Mouse (Mus musculus): ENCODE results near the gene Asb16. TPM values are rescaled to one million over a fixed set of nuclear protein-coding genes. Genes with fewer than 3 reads are reported as not detected.

The Asb16 gene
- polyA plus RNA-seq (2012; rRNA removed) = 0.20 and 0.26 TPM in 2 replicates

GRCm38 (mm10) chr11:102268520-102269244 lies at the start of gene Asb16:
Gene Asb16, plus strand, starts transcription at chr11:102268743.

DNA sequence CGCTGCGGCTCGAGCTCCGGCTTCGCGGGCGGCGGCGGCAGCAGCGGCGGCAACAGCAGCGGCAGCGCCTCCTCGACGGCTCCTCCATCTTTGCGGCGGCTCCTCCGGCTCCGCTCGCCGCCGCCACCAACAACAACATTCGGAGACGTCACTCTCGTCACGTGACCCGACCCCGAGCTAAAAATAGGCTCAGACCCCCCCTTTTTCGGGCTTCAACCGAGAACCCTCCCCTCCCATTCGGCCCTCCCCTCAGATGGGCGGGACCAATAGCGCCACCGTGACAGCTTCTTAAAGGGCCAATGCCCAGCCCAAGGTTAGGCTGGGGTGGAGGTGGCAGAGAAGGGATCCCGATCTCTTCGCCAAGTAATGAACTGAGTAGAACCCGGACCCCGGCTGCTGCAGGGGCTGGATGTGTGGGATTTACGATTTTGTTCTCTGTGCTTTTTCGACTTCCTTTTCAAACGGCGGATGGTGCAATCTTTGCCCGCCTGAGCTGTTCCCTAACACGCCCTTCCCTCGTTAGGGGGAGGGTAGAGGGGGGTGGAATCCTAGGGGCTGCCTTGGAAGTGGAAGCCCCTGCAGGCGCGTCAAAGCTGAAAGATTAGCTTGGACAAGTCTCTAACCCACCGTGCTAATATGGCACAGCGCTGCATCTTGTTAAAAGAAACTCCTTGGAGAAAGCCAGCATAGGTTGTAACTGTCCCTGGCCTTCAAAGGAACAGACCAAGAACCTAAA lies 38.4 kb upstream of the Asb16 start, which contains the start of gene Hdac5:
Gene Hdac5, minus strand, starts transcription at position 161 of the 736 bp plus-strand sequence.

DNA sequence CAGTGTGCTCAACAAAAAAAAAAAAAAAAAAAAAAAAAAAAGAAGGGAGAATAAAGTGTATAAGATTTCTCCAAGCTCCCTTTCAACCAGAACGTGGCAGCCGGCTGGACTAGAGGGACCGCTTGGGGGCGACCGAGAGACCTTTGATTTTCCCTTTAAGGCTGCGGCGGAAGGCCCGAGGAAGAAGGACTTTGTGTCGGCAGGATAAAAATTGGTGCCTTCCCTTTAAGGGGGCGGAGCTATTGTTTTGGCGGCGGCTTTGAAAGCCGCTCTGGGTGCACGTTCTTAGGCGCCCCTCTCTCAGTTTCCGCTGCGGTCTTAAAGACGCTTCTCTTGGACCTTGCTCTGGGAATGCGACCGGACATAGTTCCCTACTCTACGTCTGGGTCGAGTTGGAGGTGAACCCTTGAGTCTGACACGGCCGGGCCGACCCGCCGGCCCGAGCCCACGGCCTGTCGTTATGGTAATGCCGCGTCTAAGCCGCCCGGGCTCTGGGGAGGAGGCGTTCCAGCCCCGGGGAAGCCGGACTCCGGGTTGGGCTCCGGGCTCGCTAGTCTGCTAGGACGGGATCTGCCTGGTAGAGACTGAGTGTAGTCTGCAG lies 19.8 kb upstream of the Asb16 start, which contains the start of gene BC030867:
Gene BC030867, plus strand, starts transcription at position 253 of the 601 bp plus-strand sequence.

DNA sequence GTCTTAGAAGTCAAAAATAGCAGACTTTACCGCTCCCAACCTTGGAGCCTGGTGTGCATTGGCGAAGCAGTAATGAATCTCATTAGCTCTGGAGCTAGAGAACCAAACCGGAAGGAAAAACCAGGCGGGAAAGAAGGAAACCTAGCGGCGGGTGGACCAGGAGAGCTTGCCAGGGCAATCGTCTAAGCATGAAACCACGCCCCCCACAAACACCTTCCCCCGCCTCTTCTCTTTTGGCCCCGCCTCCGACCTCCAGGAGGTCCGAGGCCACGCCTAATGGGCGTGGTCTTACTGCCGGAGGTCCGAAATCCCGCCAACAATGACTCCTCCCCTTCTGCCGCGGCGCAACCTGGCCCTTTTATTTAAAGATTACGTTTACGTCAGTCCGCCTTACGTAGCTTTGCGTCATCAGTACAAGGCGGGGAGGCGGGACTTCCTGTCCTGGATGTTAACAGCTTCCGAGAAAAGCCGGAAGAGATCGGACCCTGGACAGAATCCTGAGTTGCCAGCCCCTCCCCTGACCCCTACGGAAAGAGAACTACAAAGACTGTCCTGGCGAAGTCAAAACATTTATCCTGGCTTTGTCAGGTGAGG lies 16.1 kb downstream of the Asb16 start, which contains the start of gene Tmub2:
Gene Tmub2, plus strand, starts transcription at position 431 of the 594 bp plus-strand sequence.

DNA sequence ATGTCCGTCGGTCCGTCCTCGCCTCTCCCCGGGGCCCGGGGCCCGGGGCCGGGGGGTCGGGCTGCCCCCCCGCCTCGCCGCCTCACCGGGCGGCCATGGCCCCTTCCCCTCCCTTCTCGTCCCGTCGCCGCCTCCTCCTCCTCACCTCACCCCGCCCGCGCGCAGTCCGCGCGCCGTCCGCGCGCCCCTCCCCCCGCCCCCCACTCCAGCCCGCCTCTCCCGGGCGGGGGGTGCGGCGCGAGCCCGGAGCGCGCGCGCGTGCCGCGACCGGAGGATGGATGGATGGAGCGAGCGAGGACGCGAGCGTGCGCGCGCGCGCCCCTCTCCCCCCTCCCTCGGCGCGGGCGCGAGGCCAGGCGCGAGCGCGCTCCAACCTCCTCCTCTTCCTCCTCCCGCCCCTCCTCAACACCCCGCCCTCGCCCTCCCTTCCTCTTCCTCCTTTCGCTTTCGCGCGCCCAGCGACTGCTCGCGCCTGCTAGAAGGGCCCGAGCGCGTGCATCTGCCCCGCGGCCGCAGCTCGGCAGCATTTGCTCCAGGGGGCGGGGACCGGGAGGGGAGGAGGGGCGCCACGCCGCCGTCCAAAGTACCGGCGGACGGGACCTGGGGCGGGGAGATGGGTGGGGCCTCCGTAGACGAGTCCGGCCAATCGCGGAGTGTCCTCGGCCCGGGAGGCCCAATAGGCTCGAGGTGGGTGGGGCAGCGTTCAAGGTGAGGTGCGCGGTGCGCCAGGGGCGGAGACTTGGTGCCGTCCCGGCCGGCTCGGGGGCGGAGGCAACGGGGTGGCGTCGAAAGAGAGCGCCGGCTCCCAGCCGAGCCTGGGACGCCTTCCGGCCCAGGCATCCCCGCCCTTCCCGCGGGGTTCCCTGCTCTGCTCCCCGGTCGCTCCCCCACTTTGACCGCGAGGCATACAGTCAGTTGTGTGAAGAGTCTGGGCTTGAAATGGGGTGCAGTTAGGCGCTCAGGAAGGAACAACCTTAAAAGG lies 28.2 kb downstream of the Asb16 start, which contains the start of gene Atxn7l3:
Gene Atxn7l3, minus strand, starts transcription at position 141 of the 982 bp plus-strand sequence.

GRCm38 (mm10) chr11:102319410-102319792 lies 50.9 kb downstream of the Asb16 start, which contains the start of gene Ubtf:
Gene Ubtf, minus strand, starts transcription at chr11:102319742.

Other genes with a start within 250 kb of the Asb16 start
- gene Mpp3, start 240.3 kb upstream of the Asb16 start, polyA plus RNA-seq (2012; rRNA removed) = 0.62 and 1.1 TPM in 2 replicates
- 1.4 and 1.5 TPM in 2 replicates for gene Cd300lg, start 227.2 kb upstream of the Asb16 start, polyA plus RNA-seq (2012; rRNA removed)
- 3.7 and 4.3 TPM in 2 replicates for gene Mpp2, start 180.2 kb upstream of the Asb16 start, polyA plus RNA-seq (2012; rRNA removed)
- 0.19 TPM in 1 of 2 replicates, not detected in the other for gene Ppy, start 167.4 kb upstream of the Asb16 start, polyA plus RNA-seq (2012; rRNA removed)
- gene Pyy, start 160.9 kb upstream of the Asb16 start, polyA plus RNA-seq (2012; rRNA removed) = 0.61 and 1.6 TPM in 2 replicates
- 24.4 and 27.6 TPM in 2 replicates for gene Nags, start 123.2 kb upstream of the Asb16 start, polyA plus RNA-seq (2012; rRNA removed)
- 6.8 and 7.4 TPM in 2 replicates for gene Tmem101, start 112.3 kb upstream of the Asb16 start, polyA plus RNA-seq (2012; rRNA removed)
- 11.3 and 13.1 TPM in 2 replicates for gene Lsm12, start 83.4 kb upstream of the Asb16 start, polyA plus RNA-seq (2012; rRNA removed)
- 9.6 and 11.1 TPM in 2 replicates for gene G6pc3, start 79.1 kb upstream of the Asb16 start, polyA plus RNA-seq (2012; rRNA removed)
- 23.1 and 27.8 TPM in 2 replicates for gene Hdac5, start 38.6 kb upstream of the Asb16 start, polyA plus RNA-seq (2012; rRNA removed)
- 4.9 and 5.0 TPM in 2 replicates for gene BC030867, start 19.9 kb upstream of the Asb16 start, polyA plus RNA-seq (2012; rRNA removed)
- gene Tmub2, start 16.2 kb downstream of the Asb16 start, polyA plus RNA-seq (2012; rRNA removed) = 21.9 and 22.2 TPM in 2 replicates
- 10.8 and 12.7 TPM in 2 replicates for gene Atxn7l3, start 27.9 kb downstream of the Asb16 start, polyA plus RNA-seq (2012; rRNA removed)
- gene Ubtf, start 51.0 kb downstream of the Asb16 start, polyA plus RNA-seq (2012; rRNA removed) = 24.8 and 26.1 TPM in 2 replicates
- 295 and 300 TPM in 2 replicates for gene Slc4a1, start 97.5 kb downstream of the Asb16 start, polyA plus RNA-seq (2012; rRNA removed)
- 0.50 and 0.54 TPM in 2 replicates for gene Rundc3a, start 124.7 kb downstream of the Asb16 start, polyA plus RNA-seq (2012; rRNA removed)
- 199 and 201 TPM in 2 replicates for gene Slc25a39, start 139.2 kb downstream of the Asb16 start, polyA plus RNA-seq (2012; rRNA removed)
- 54.1 and 57.5 TPM in 2 replicates for gene Grn, start 161.6 kb downstream of the Asb16 start, polyA plus RNA-seq (2012; rRNA removed)
- gene Fam171a2, start 178.9 kb downstream of the Asb16 start, polyA plus RNA-seq (2012; rRNA removed) = 1.7 and 2.3 TPM in 2 replicates
- 22.7 and 27.8 TPM in 2 replicates for gene Itga2b, start 201.4 kb downstream of the Asb16 start, polyA plus RNA-seq (2012; rRNA removed)